Mouse (Mus musculus): ENCODE data around the gene H2-M10.6. TPM values are rescaled to one million over a fixed set of nuclear protein-coding genes. Genes with fewer than 3 reads are reported as not detected.

H2-M10.6 gene
- polyA plus RNA-seq, 1 experiment from 2014 or later: not detected

DNA sequence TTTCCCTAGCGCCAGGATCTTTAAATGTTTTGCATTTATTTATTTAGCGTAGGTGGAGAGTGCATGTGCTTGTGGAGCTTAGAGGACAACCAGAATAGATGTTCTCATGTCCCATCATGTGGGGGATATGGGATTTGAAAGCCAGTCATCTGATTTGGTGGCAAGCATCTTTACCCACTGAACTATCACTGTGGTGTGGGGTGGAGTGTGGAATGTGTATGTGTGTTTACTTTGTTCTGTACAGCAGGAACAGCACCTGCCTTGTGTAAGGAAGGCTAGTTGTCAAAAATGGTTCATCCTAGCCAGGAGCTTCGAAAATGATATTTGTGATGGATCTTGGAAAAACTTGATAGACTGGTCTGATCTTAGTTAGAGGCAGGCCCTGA, 24.4 kb downstream of the H2-M10.6 start:
- Histone ChIP-seq H3K9ac (ENCODE audit: low read length) (peak overlapping the region; percentile 92; the same call in 1 of the 2 replicates), H3K9me3 (ENCODE audit: control insufficient read depth, low read length) (no peaks in the 10 kb centered on the region), H3K27ac (ENCODE audit: low read depth, low read length) (peak overlapping the region; percentile 62; the same call in 1 of the 2 replicates), H3K27me3 (ENCODE audit: control insufficient read depth, insufficient read depth, low read length) (no peaks in the 10 kb centered on the region), H3K4me3 (ENCODE audit: low read depth, low read length) (peak overlapping the region; percentile 56), H3K4me1 (ENCODE audit: control insufficient read depth, insufficient read depth, low read length) (no peaks in the 10 kb centered on the region), H3K36me3 (ENCODE audit: control insufficient read depth, insufficient read depth, low read length) (no peaks in the 10 kb centered on the region), H3K4me2 (ENCODE audit: low read depth) (peak overlapping the region; percentile 57)
- DNase-seq (ENCODE audit: low spot score) (peak; percentile 17), ATAC-seq (ENCODE audit: insufficient read depth, low FRiP score, low TSS enrichment) (peak; percentile 22)
- WGBS: 14% methylated on average over 3 of the region's 3 CpGs

- Histone ChIP-seq H3K4me3 (ENCODE audit: low read depth, low read length) (peak within 1 kb of the TSS; percentile 56), H3K27ac (ENCODE audit: low read depth, low read length) (peak within 1 kb of the TSS; percentile 92), H3K27me3 (ENCODE audit: control insufficient read depth, insufficient read depth, low read length) (no peaks in the 10 kb centered on the region), H3K9me3 (ENCODE audit: control insufficient read depth, low read length) (no peaks in the 10 kb centered on the region), H3K4me2 (ENCODE audit: low read depth) (peak within 1 kb of the TSS; percentile 57), H3K36me3 (ENCODE audit: control insufficient read depth, insufficient read depth, low read length) (no peaks in the 10 kb centered on the region), H3K9ac (ENCODE audit: low read length) (peak within 1 kb of the TSS; percentile 92), H3K4me1 (ENCODE audit: control insufficient read depth, insufficient read depth, low read length) (no peaks in the 10 kb centered on the region)
- DNase-seq (ENCODE audit: low spot score) (peak; percentile 93), ATAC-seq (ENCODE audit: insufficient read depth, low FRiP score, low TSS enrichment) (peak; percentile 99)
- WGBS: under 1% methylated on average over 58 of the region's 58 CpGs
Observed at GRCm38 (mm10) chr17:36836874-36837647, 25.1 kb downstream of the H2-M10.6 start, which contains the start of gene Trim26. TSS of gene Trim26 (plus strand) at chr17:36837134.

GRCm38 (mm10) chr17:36839001-36839400, 27.0 kb downstream of the H2-M10.6 start:
- Histone ChIP-seq H3K4me1 (ENCODE audit: control insufficient read depth, insufficient read depth, low read length) (no peaks in the 10 kb centered on the region), H3K4me2 (ENCODE audit: low read depth) (no peak overlapping the region), H3K27me3 (ENCODE audit: control insufficient read depth, insufficient read depth, low read length) (no peaks in the 10 kb centered on the region), H3K4me3 (ENCODE audit: low read depth, low read length) (no peak overlapping the region), H3K36me3 (ENCODE audit: control insufficient read depth, insufficient read depth, low read length) (no peaks in the 10 kb centered on the region), H3K9ac (ENCODE audit: low read length) (no peak overlapping the region), H3K27ac (ENCODE audit: low read depth, low read length) (no peak overlapping the region), H3K9me3 (ENCODE audit: control insufficient read depth, low read length) (no peaks in the 10 kb centered on the region)
- no peak for DNase-seq (ENCODE audit: low spot score)
- no peak for ATAC-seq (ENCODE audit: insufficient read depth, low FRiP score, low TSS enrichment)
- 81% methylated on average over 5 of the region's 5 CpGs for WGBS

DNA sequence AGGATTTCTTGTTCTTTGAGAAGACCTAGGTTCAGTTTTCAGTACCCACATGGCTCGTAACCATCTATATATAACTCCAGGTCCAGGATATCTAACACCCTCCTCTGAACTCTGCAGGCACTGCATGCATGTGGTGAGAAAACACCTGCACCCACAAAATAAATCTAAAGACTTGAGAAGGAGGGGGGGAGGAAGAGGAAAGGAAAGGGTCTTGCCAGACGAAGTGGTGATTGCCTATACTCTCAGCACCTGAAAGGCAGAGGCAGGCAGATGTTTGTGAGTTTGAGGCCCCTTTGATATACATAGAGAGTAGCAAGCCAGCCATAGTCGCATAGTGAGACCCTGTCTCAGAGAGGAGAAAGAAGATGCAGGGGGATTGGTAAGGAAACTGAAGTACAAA, 28.0 kb downstream of the H2-M10.6 start:
- ATAC-seq (ENCODE audit: insufficient read depth, low FRiP score, low TSS enrichment) (no peak), DNase-seq (ENCODE audit: low spot score) (no peak)
- H3K9ac ChIP-seq (ENCODE audit: low read length): no peak overlapping the region
- no peak overlapping the region for H3K4me2 ChIP-seq (ENCODE audit: low read depth)
- WGBS: 78% methylated on average over 3 of the region's 3 CpGs
- no peaks in the 10 kb centered on the region for H3K9me3 ChIP-seq (ENCODE audit: control insufficient read depth, low read length)
- no peaks in the 10 kb centered on the region for H3K36me3 ChIP-seq (ENCODE audit: control insufficient read depth, insufficient read depth, low read length)
- no peak overlapping the region for H3K4me3 ChIP-seq (ENCODE audit: low read depth, low read length)
- no peaks in the 10 kb centered on the region for H3K4me1 ChIP-seq (ENCODE audit: control insufficient read depth, insufficient read depth, low read length)
- no peaks in the 10 kb centered on the region for H3K27me3 ChIP-seq (ENCODE audit: control insufficient read depth, insufficient read depth, low read length)
- H3K27ac ChIP-seq (ENCODE audit: low read depth, low read length): no peak overlapping the region

DNA sequence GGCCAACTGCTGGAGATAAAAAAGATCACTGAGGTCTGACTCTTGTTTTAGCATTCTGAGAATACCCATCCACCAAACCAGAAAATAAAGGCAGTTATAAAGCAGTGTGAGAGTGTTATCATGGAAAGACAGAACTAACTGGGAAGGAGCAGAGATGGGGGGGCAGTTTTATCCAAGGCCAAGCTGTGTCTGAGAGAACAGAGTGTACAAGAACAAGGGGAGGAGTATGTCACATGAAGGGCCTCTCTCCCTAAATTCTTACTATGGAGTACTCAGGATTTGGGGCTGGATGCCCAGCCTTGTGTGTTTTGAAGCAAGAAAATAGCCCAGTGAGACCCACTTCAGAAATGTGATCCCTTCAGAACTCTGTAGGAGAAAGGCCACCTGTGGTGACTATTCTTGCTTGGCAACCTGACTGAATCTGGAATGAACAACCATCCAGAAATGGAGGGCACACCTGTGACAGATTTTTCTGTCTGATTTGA, 29.0 kb downstream of the H2-M10.6 start:
- Histone ChIP-seq H3K4me3 (ENCODE audit: low read depth, low read length) (no peak overlapping the region), H3K36me3 (ENCODE audit: control insufficient read depth, insufficient read depth, low read length) (no peaks in the 10 kb centered on the region), H3K9me3 (ENCODE audit: control insufficient read depth, low read length) (no peaks in the 10 kb centered on the region), H3K4me2 (ENCODE audit: low read depth) (no peak overlapping the region), H3K27me3 (ENCODE audit: control insufficient read depth, insufficient read depth, low read length) (no peaks in the 10 kb centered on the region), H3K9ac (ENCODE audit: low read length) (no peak overlapping the region), H3K27ac (ENCODE audit: low read depth, low read length) (no peak overlapping the region), H3K4me1 (ENCODE audit: control insufficient read depth, insufficient read depth, low read length) (no peaks in the 10 kb centered on the region)
- ATAC-seq (ENCODE audit: insufficient read depth, low FRiP score, low TSS enrichment) (no peak), DNase-seq (ENCODE audit: low spot score) (no peak)

- Histone ChIP-seq H3K4me1 (ENCODE audit: control insufficient read depth, insufficient read depth, low read length) (no peaks in the 10 kb centered on the region), H3K9me3 (ENCODE audit: control insufficient read depth, low read length) (no peaks in the 10 kb centered on the region), H3K36me3 (ENCODE audit: control insufficient read depth, insufficient read depth, low read length) (no peaks in the 10 kb centered on the region), H3K9ac (ENCODE audit: low read length) (no peak overlapping the region), H3K27me3 (ENCODE audit: control insufficient read depth, insufficient read depth, low read length) (no peaks in the 10 kb centered on the region), H3K27ac (ENCODE audit: low read depth, low read length) (no peak overlapping the region), H3K4me3 (ENCODE audit: low read depth, low read length) (no peak overlapping the region), H3K4me2 (ENCODE audit: low read depth) (no peak overlapping the region)
- no peak for ATAC-seq (ENCODE audit: insufficient read depth, low FRiP score, low TSS enrichment)
- DNase-seq (ENCODE audit: low spot score): no peak
- WGBS: 81% methylated on average over 7 of the region's 7 CpGs
Observed at GRCm38 (mm10) chr17:36843696-36844095, 31.7 kb downstream of the H2-M10.6 start.

GRCm38 (mm10) chr17:36844286-36844719, 32.3 kb downstream of the H2-M10.6 start:
- Histone ChIP-seq H3K27me3 (ENCODE audit: control insufficient read depth, insufficient read depth, low read length) (no peaks in the 10 kb centered on the region), H3K9me3 (ENCODE audit: control insufficient read depth, low read length) (no peaks in the 10 kb centered on the region)
- ATAC-seq (ENCODE audit: insufficient read depth, low FRiP score, low TSS enrichment): no peak

DNA sequence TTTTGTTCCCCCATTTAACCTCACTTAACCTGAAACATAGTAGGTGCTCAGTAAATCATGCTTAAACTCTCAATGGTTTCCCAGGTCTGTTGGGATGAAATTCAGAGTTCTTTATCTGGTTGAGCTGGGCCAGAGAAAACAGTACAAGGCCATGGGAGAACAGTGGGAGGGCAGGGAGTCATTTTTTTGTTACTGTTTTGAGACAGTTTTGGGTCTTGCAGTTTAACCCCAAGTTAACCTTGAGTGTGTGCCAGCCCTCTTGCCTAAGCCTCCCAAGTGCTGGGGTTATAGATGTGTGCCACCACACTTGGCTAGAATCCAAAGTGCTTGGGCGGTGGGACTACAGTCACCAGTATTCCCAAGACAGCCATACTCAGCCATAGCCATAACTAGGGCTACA, 32.8 kb downstream of the H2-M10.6 start:
- DNase-seq (ENCODE audit: low spot score) (no peak), ATAC-seq (ENCODE audit: insufficient read depth, low FRiP score, low TSS enrichment) (no peak)
- no peaks in the 10 kb centered on the region for H3K27me3 ChIP-seq (ENCODE audit: control insufficient read depth, insufficient read depth, low read length)
- no peaks in the 10 kb centered on the region for H3K36me3 ChIP-seq (ENCODE audit: control insufficient read depth, insufficient read depth, low read length)
- no peak overlapping the region for H3K4me2 ChIP-seq (ENCODE audit: low read depth)
- H3K9ac ChIP-seq (ENCODE audit: low read length): no peak overlapping the region
- no peaks in the 10 kb centered on the region for H3K4me1 ChIP-seq (ENCODE audit: control insufficient read depth, insufficient read depth, low read length)
- 86% methylated on average over 1 of the region's 1 CpGs for WGBS
- no peaks in the 10 kb centered on the region for H3K9me3 ChIP-seq (ENCODE audit: control insufficient read depth, low read length)
- H3K27ac ChIP-seq (ENCODE audit: low read depth, low read length): no peak overlapping the region
- no peak overlapping the region for H3K4me3 ChIP-seq (ENCODE audit: low read depth, low read length)

More at GRCm38 (mm10) chr17:36844286-36844719, 32.3 kb downstream of the H2-M10.6 start:
- no peaks in the 10 kb centered on the region for H3K4me1 ChIP-seq (ENCODE audit: control insufficient read depth, insufficient read depth, low read length)
- H3K9ac ChIP-seq (ENCODE audit: low read length): no peak overlapping the region
- H3K27ac ChIP-seq (ENCODE audit: low read depth, low read length): no peak overlapping the region
- no peak overlapping the region for H3K4me3 ChIP-seq (ENCODE audit: low read depth, low read length)
- no peak overlapping the region for H3K4me2 ChIP-seq (ENCODE audit: low read depth)
- DNase-seq (ENCODE audit: low spot score): no peak
- H3K36me3 ChIP-seq (ENCODE audit: control insufficient read depth, insufficient read depth, low read length): no peaks in the 10 kb centered on the region

- WGBS: 89% methylated on average over 5 of the region's 5 CpGs
- no peak for ATAC-seq (ENCODE audit: insufficient read depth, low FRiP score, low TSS enrichment)
Observed at GRCm38 (mm10) chr17:36848911-36849310, 36.9 kb downstream of the H2-M10.6 start.

More at GRCm38 (mm10) chr17:36848911-36849310, 36.9 kb downstream of the H2-M10.6 start:
- H3K27ac ChIP-seq (ENCODE audit: low read depth, low read length): no peak overlapping the region
- no peak overlapping the region for H3K4me3 ChIP-seq (ENCODE audit: low read depth, low read length)
- no peak overlapping the region for H3K4me2 ChIP-seq (ENCODE audit: low read depth)
- H3K36me3 ChIP-seq (ENCODE audit: control insufficient read depth, insufficient read depth, low read length): peaks cover 7% of the 10 kb centered on the region
- DNase-seq (ENCODE audit: low spot score): no peak
- no peak overlapping the region for H3K9ac ChIP-seq (ENCODE audit: low read length)
- no peaks in the 10 kb centered on the region for H3K4me1 ChIP-seq (ENCODE audit: control insufficient read depth, insufficient read depth, low read length)
- H3K27me3 ChIP-seq (ENCODE audit: control insufficient read depth, insufficient read depth, low read length): no peaks in the 10 kb centered on the region
- no peaks in the 10 kb centered on the region for H3K9me3 ChIP-seq (ENCODE audit: control insufficient read depth, low read length)

All from neural tube, embryonic 11.5 days (tissue).